Mouse (Mus musculus) right cerebral cortex, adult 18-20 months (tissue): ENCODE results near the gene Rexo5.

Experiments
- DNase-seq: peaks from one replicate; pipeline ENCODE4 v3.0.0; 2022; ENCODE audit warnings: mixed read lengths

The Rexo5 gene

GRCm38 (mm10) chr7:119793586-119794250 is at the start of gene Rexo5, which contains the start of gene Eri2:
Gene Rexo5 (plus strand): TSS chr7:119794006.
Gene Eri2 (minus strand): TSS chr7:119794058.
- peak; percentile 72 for DNase-seq

- no peak for DNase-seq
Measured at GRCm38 (mm10) chr7:119744321-119744720, 49.5 kb upstream of the Rexo5 start.

GRCm38 (mm10) chr7:119745869-119746268 is 47.9 kb upstream of the Rexo5 start:
- DNase-seq = no peak

GRCm38 (mm10) chr7:119748761-119749160 is 45.0 kb upstream of the Rexo5 start:
- DNase-seq = no peak

GRCm38 (mm10) chr7:119749942-119750341 is 43.9 kb upstream of the Rexo5 start:
- no peak for DNase-seq

- DNase-seq = no peak
Measured at GRCm38 (mm10) chr7:119753696-119754095, 40.1 kb upstream of the Rexo5 start.

- no peak for DNase-seq
Measured at GRCm38 (mm10) chr7:119760527-119760951, 33.3 kb upstream of the Rexo5 start, which contains the start of gene Acsm3. Gene Acsm3 (plus strand): TSS chr7:119760923.

- DNase-seq = no peak
Measured at GRCm38 (mm10) chr7:119762166-119762697, 31.6 kb upstream of the Rexo5 start.

- DNase-seq = no peak
Measured at GRCm38 (mm10) chr7:119764377-119764776, 29.4 kb upstream of the Rexo5 start.

GRCm38 (mm10) chr7:119766996-119767395 is 26.8 kb upstream of the Rexo5 start:
- DNase-seq = no peak

GRCm38 (mm10) chr7:119769895-119770294 is 23.9 kb upstream of the Rexo5 start:
- DNase-seq = no peak

- no peak for DNase-seq
Measured at GRCm38 (mm10) chr7:119783453-119783852, 10.4 kb upstream of the Rexo5 start.

GRCm38 (mm10) chr7:119784908-119785307 is 8.9 kb upstream of the Rexo5 start:
- DNase-seq = no peak

- no peak for DNase-seq
Measured at GRCm38 (mm10) chr7:119789024-119789423, 4.8 kb upstream of the Rexo5 start.

- DNase-seq = no peak
Measured at GRCm38 (mm10) chr7:119794251-119794638, 439 bp downstream of the Rexo5 start.

- no peak for DNase-seq
Measured at GRCm38 (mm10) chr7:119795311-119795710, 1.5 kb downstream of the Rexo5 start.

- DNase-seq = no peak
Measured at GRCm38 (mm10) chr7:119800488-119800887, 6.7 kb downstream of the Rexo5 start.

- DNase-seq = no peak
Measured at GRCm38 (mm10) chr7:119800991-119801390, 7.2 kb downstream of the Rexo5 start.

- DNase-seq = no peak
Measured at GRCm38 (mm10) chr7:119807396-119807795, 13.6 kb downstream of the Rexo5 start.

- no peak for DNase-seq
Measured at GRCm38 (mm10) chr7:119808723-119809122, 14.9 kb downstream of the Rexo5 start.

- DNase-seq = no peak
Measured at GRCm38 (mm10) chr7:119835371-119835770, 41.6 kb downstream of the Rexo5 start.

GRCm38 (mm10) chr7:119835996-119836777 is 42.4 kb downstream of the Rexo5 start:
- no peak for DNase-seq

GRCm38 (mm10) chr7:119841820-119842449 is 48.1 kb downstream of the Rexo5 start:
- DNase-seq = no peak
